Mouse (Mus musculus) neural tube, embryonic 14.5 days (tissue): ENCODE data around the gene Zfp85. TPM values are rescaled to one million over a fixed set of nuclear protein-coding genes. Genes with fewer than 3 reads are reported as not detected.
A peak's percentile ranks its signal among the peaks of the same experiment; 100 is the strongest.
"Not testable (repeated sequence)": the region's sequence is repeated elsewhere in the genome, so short reads cannot be mapped to it uniquely, and the experiment has no call there.

Source experiments
- ATAC-seq: fragments of 200-750 bp; cut with Nextera tagmentation; 2 replicates; pipeline ENCODE4 v1.8.0; 2017; ENCODE audit warnings: low read depth, mild to moderate bottlenecking, moderate TSS enrichment, moderate library complexity
- H3K27ac ChIP-seq: fragments of 300-500 bp; sonication (generic); 2 replicates; pipeline ENCODE4 v1.5.1; 2014; ENCODE audit warnings: low read depth, mild to moderate bottlenecking, control low read depth, low read length, moderate library complexity, mixed read lengths
- H3K27me3 ChIP-seq: fragments of 300-500 bp; sonication (generic); 2 replicates; pipeline ENCODE4 v1.6.1; 2014; ENCODE audit warnings: low read length; ENCODE audit not compliant: control insufficient read depth, insufficient read depth
- H3K36me3 ChIP-seq: fragments of 300-500 bp; sonication (generic); 2 replicates; pipeline ENCODE4 v1.6.1; 2014; ENCODE audit warnings: low read length, mixed read lengths; ENCODE audit not compliant: control insufficient read depth, insufficient read depth
- H3K4me1 ChIP-seq: fragments of 300-500 bp; sonication (generic); 2 replicates; pipeline ENCODE4 v1.6.1; 2014; ENCODE audit warnings: low read length; ENCODE audit not compliant: control insufficient read depth, insufficient read depth
- H3K4me2 ChIP-seq: fragments of 300-500 bp; sonication (generic); 2 replicates; pipeline ENCODE4 v1.6.1; 2014; ENCODE audit warnings: mild to moderate bottlenecking, low read depth, low read length, control low read depth
- H3K4me3 ChIP-seq: fragments of 300-500 bp; sonication (generic); 2 replicates; pipeline ENCODE4 v1.5.1; 2014; ENCODE audit warnings: low read depth, low read length, control low read depth, mixed read lengths
- H3K9ac ChIP-seq: fragments of 300-500 bp; sonication (generic); replicated peaks from 2 replicates; pipeline ENCODE4 v1.6.1; 2014; ENCODE audit warnings: low read depth, mild to moderate bottlenecking, control low read depth, low read length, mixed read lengths
- H3K9me3 ChIP-seq: fragments of 300-500 bp; sonication (generic); 2 replicates; pipeline ENCODE4 v1.6.1; 2016; ENCODE audit warnings: low read length; ENCODE audit not compliant: control insufficient read depth
- WGBS: fragments of 180-500 bp; shearing (Covaris S2); extraction: QIAGEN DNeasy Blood & Tissue Kit; methylation state at CpG from one replicate; pipeline ENCODE4 v1.1.7; 2014; 5-methylcytosine and 5-hydroxymethylcytosine counted together
- polyA plus RNA-seq: library from polyadenylated mRNA; unstranded; fragments of >200 nt; fragmentation: Nextera tagmentation; extraction: Ambion mirVana; gene quantifications from 2 replicates; pipeline ENCODE4 v1.2.1, GENCODE M21; 2014

Zfp85 gene
- 7.9 and 9.3 TPM in 2 replicates for polyA plus RNA-seq

DNA sequence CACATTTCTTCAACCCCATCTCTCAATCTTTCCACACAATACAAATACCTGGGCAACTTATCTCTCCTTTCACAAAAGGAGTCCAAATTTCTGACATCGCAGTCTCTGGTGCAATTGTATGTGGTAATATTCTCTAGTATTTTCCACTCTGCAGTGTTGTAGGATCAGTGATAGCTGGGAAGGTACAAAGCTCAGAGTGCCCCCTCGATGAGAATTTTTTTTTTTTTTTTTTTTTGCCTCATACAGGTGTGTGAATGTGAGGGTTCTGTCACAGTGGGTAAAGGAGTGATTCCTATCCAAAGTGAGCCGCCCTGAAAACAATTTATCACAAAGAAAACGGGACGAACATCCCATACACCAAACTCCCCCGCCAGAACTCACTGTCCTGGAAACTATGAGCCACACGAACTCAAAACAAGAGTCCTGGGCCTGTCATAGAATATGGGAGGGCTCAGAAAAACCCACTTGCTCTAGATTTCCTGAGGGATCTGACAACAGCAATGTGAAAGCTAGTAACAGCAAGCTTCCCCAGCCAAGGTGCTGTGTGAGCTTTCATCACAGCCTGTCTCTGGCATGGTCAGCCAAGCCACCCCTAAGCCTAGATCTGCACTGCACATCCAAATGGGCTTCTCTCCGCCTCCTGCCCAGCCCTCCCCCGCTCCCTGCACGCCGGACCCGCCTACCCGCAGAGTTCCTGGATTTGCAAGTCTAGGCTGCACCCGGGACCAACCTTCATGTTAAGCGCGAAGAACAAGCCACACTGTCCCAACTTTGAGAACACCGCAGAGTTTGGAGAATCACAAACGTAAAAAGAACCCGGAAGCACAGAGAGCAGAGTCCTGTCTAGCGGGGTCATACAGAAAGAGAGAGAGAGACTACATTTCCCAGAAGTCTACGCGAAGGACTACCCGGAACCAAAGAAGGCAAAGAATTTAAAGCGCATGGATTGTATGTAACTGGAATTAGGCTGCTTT lies at the start of gene Zfp85:
Gene Zfp85 (minus strand): TSS at position 896 of the 974 bp plus-strand sequence.
- H3K9me3 ChIP-seq: no peaks in the 10 kb centered on the region
- no peaks in the 10 kb centered on the region for H3K36me3 ChIP-seq
- 7% methylated on average over 24 of the region's 24 CpGs for WGBS

DNA sequence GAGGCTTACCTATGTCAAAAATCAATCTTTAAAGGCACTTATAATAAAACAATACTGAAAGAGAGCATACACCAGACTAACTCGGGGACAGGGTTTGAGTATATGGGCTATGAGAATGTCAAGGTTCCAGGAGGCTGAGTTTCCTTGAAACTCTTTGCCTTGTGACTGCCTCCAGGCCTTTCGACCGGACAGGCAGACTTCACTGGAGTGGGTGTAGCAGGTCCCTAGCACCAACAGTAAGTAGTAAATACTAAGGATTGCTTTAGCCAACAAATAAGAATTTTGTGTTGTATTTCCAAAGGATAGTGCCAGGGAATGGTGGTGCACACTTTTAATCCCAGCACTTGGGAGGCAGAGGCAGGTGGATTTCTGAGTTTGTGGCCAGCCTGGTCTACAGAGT lies 44.1 kb upstream of the Zfp85 start:
- H3K9ac ChIP-seq, ATAC-seq, H3K27ac ChIP-seq, H3K4me2 ChIP-seq, H3K36me3 ChIP-seq, H3K4me3 ChIP-seq, H3K27me3 ChIP-seq, H3K9me3 ChIP-seq, H3K4me1 ChIP-seq: not testable (repeated sequence)
- 79% methylated on average over 3 of the region's 3 CpGs for WGBS

More for the DNA sequence above, at the start of gene Zfp85:
- Histone ChIP-seq H3K4me2 (peak within 1 kb of the TSS; percentile 55), H3K27ac (peak within 1 kb of the TSS; percentile 44; the same call in 1 of the 2 replicates), H3K4me3 (peak within 1 kb of the TSS; percentile 66), H3K4me1 (peaks cover 5% of the 10 kb centered on the region; the same call in 1 of the 2 replicates), H3K9ac (peak within 1 kb of the TSS; percentile 58), H3K27me3 (no peaks in the 10 kb centered on the region)
- peak; percentile 96 for ATAC-seq

DNA sequence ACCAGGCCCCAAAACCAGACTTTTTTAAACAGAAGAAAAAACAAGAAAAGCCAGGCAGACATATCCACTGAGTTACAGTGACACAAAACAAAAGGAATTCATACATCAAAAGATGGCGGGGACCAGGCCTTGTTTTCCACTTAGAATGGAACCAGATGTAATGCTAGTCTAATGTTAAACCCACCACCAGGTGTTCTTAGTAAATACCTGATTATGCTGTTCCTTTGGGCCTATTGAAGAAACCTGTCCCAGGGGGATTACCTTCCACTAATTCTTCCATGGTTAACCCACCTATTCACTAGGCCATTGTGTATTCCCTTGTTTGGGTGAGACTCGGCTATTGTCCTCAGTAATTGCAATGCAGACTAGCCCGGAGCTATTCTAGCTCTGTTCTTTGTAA lies 43.6 kb upstream of the Zfp85 start:
- no peak overlapping the region for H3K9ac ChIP-seq

DNA sequence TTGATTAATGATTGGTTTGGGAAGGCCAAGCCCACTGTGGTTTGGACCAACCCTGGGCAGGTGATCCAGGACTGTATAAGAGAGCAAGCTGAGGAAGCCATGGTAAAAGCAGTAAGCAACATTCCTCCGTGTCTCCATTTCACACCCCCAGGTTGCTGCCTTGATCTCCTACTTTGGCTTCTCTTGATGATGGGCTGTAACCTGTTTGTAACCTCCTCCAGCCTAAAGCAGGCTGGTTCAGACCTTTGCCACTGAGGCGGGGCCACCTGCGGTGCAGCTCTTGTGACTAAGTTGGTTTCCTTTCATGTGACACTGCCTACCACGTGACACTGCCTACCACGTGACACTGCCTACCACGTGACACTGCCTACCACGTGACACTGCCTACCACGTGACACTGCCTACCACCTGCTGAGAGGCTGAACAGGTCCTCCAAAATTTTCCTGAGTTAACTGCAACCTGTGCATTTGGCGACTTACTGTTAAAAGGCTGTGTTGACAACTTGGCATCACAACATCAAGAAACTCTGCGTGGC lies 37.0 kb upstream of the Zfp85 start:
- no peak overlapping the region for H3K27ac ChIP-seq
- H3K9ac ChIP-seq: no peak overlapping the region
- H3K9me3 ChIP-seq: no peaks in the 10 kb centered on the region
- no peak for ATAC-seq
- H3K4me1 ChIP-seq: no peaks in the 10 kb centered on the region
- no peak overlapping the region for H3K4me2 ChIP-seq
- H3K27me3 ChIP-seq: no peaks in the 10 kb centered on the region
- H3K4me3 ChIP-seq: no peak overlapping the region
- WGBS: 93% methylated on average over 10 of the region's 10 CpGs
- H3K36me3 ChIP-seq: no peaks in the 10 kb centered on the region

More for the DNA sequence above, 43.6 kb upstream of the Zfp85 start:
- Histone ChIP-seq H3K4me3 (no peak overlapping the region), H3K36me3 (no peaks in the 10 kb centered on the region), H3K27ac (no peak overlapping the region), H3K9me3 (no peaks in the 10 kb centered on the region), H3K4me2 (no peak overlapping the region), H3K27me3 (no peaks in the 10 kb centered on the region), H3K4me1 (no peaks in the 10 kb centered on the region)
- ATAC-seq: no peak
- 60% methylated on average over 3 of the region's 3 CpGs for WGBS

DNA sequence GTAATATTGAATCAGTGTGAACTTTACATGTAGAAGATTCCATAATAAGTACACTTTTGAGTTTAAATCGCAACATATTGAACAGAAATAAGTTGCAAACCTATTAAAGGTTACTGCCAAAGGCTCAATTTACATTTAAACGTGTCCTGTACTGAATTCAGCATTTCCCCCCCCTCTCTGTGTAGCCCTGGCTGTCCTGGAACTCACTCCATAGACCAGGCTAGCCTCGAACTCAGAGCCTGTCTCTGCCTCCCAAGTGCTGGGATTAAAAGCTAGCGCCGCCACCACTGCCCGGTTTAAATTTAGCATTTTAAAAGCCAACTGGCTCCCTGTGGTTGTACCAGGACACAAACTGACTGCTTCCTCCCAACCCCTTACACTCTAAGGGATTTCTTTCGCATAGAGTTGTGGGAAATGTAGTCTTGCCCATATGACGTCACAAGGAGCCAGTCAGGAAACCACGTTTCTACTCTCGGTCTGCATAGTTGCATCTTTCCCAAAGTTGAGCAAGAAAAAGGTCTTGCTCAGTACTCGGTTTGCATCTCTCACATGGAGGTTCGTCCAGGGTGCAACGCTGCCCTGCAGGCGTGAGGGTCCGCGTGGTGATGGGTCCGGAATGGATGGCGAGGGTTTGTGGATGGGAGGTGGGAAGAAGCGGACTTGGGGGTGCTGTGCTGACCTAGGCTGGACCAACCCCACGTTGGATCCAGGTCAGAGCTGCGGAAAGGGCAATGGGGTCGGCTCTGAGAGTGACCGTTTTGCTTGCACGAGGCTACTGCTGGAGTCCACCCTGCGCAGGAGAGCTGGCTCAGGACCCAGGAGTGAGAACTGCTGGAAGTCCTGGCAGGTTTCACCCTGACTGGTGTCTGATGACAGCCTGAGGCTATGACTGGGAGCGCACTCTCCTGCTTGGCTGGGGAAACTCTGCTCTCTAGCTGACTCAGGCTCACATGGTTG lies 24.5 kb upstream of the Zfp85 start, which contains the start of gene Zfp493:
Gene Zfp493 (plus strand): TSS at position 429 of the 957 bp plus-strand sequence.
- H3K4me1 ChIP-seq: 0 out of 2 replicates have a peak, but pooled peaks cover 5% of the 10 kb centered on the region
- no peaks in the 10 kb centered on the region for H3K27me3 ChIP-seq
- peak within 1 kb of the TSS; percentile 91 for H3K4me2 ChIP-seq
- WGBS: 10% methylated on average over 26 of the region's 26 CpGs
- no peaks in the 10 kb centered on the region for H3K9me3 ChIP-seq
- H3K27ac ChIP-seq: no peak within 1 kb of the TSS
- H3K36me3 ChIP-seq: no peaks in the 10 kb centered on the region
- H3K9ac ChIP-seq: peak within 1 kb of the TSS; percentile 71
- H3K4me3 ChIP-seq: peak within 1 kb of the TSS; percentile 58
- ATAC-seq: peak; percentile 99

DNA sequence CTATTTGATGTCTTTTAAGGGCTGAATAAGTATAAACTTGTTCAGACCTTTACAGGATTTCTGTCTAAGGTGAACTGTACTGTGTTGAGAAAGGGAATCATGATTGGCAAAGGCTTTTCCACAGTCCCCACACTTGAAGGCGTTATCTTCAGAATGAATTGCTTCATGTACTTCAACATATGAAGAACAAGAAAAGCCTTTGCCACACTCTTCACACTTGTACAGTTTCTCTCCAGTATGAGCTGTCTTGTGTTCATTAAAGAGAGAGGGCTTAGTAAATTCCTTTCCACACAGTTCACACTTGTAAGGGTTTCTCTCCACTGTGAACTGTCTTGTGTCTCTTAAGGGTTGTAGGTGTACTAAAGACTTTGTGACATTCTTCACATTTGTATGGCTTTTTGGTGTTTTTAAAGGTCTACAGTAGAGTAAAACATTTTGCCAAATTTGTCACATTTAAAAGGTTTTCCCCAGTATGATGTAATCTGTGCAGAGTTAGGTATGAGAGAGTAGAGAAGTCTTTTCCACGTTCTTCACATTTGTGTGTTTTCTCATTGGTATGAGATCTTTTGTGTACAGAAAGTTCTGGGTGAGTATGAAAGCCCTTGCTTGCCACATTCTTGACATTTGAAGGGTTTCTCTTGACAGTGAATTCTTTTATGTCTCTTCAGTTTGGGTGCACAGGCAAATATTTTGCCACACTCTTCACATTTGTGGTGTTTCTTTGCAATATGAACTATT lies 8.2 kb upstream of the Zfp85 start:
- Histone ChIP-seq H3K36me3 (no peaks in the 10 kb centered on the region), H3K4me2 (no peak overlapping the region), H3K27ac (no peak overlapping the region), H3K27me3 (no peaks in the 10 kb centered on the region), H3K9me3 (no peaks in the 10 kb centered on the region), H3K9ac (no peak overlapping the region), H3K4me1 (no peaks in the 10 kb centered on the region), H3K4me3 (no peak overlapping the region)
- WGBS: 86% methylated on average over 2 of the region's 2 CpGs
- ATAC-seq: no peak

DNA sequence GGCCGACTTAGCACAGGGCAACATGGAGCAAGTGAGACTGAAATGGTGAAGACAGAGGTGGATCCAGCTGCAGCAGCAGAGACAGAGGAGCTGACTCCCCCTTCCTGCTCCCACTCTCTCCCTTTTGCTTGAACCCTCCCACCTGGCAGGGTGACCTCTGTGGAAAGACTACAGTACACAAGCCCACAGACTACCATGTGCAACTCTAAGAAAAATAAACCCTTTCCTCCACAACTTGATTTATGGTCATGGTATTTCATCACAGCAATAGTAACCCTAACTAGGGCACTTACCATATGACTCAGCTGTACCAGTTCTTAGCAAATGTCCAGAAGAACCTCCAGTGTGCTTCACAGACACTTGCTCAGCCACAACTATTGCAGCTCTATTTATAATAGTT lies 4.9 kb upstream of the Zfp85 start:
- no peak for ATAC-seq
- Histone ChIP-seq H3K4me2 (no peak overlapping the region), H3K27me3 (no peaks in the 10 kb centered on the region), H3K4me3 (no peak overlapping the region), H3K9me3 (no peaks in the 10 kb centered on the region), H3K27ac (no peak overlapping the region), H3K36me3 (no peaks in the 10 kb centered on the region), H3K9ac (no peak overlapping the region), H3K4me1 (no peaks in the 10 kb centered on the region)
- 81% methylated on average over 1 of the region's 1 CpGs for WGBS

DNA sequence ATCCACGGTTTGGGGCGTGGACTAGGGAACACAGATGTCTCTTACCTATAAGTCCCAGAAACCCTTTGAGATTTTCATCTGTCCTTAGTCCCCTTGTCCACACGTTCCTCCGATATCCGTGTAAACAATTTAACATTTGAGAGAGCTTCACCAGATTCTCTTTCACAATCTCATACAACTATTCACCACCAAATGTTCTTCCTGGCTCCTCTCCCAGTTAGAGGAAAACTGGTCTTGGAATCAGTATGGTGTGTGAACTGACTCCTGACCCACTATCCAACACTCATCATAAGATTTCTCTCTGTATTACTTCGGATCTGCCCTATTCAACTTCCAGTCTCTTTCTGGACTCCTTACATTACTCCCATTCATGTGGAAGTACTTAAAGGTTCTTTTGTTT lies 733 bp upstream of the Zfp85 start:
- no peak overlapping the region; the same call in 1 of the 2 replicates for H3K4me3 ChIP-seq
- WGBS: 90% methylated on average over 6 of the region's 6 CpGs
- ATAC-seq: no peak

More for the DNA sequence above, 733 bp upstream of the Zfp85 start:
- Histone ChIP-seq H3K36me3 (no peaks in the 10 kb centered on the region), H3K27ac (no peak overlapping the region), H3K9me3 (no peaks in the 10 kb centered on the region), H3K9ac (no peak overlapping the region), H3K4me1 (peaks cover 5% of the 10 kb centered on the region; the same call in 1 of the 2 replicates), H3K27me3 (no peaks in the 10 kb centered on the region), H3K4me2 (peak overlapping the region; percentile 55; the same call in 1 of the 2 replicates)
